Mouse (Mus musculus) cerebellum, postnatal 4 days (tissue): ENCODE results near the gene Dcaf4.

Source experiments
- DNase-seq, 2 experiments: peaks; one replicate each; pipeline ENCODE4 v3.0.0; 2022; ENCODE audit warnings: low spot score in 2 of 2, mixed read lengths in 1 of 2

The Dcaf4 gene

DNA sequence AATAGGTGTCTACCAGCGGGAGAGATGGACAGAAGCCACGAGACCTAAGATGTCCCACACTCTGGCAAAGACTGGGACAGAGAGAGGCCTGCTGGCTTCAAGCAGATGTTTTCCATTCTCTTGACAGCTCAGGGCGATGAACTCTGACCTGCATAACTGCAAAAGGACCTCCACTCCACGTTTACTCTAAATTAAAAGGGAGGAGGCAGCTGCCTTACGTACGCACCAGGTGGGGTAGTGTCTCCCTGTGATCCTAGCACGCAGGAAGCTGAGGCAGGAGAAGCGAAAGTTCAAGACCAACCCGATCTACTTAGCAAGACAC, 24.3 kb upstream of the Dcaf4 start:
- DNase-seq, result no peak

GRCm38 (mm10) chr12:83496336-83496735, 23.9 kb upstream of the Dcaf4 start:
- no peak for DNase-seq

- DNase-seq, result no peak
Measured at GRCm38 (mm10) chr12:83496736-83497135, 23.5 kb upstream of the Dcaf4 start.

DNA sequence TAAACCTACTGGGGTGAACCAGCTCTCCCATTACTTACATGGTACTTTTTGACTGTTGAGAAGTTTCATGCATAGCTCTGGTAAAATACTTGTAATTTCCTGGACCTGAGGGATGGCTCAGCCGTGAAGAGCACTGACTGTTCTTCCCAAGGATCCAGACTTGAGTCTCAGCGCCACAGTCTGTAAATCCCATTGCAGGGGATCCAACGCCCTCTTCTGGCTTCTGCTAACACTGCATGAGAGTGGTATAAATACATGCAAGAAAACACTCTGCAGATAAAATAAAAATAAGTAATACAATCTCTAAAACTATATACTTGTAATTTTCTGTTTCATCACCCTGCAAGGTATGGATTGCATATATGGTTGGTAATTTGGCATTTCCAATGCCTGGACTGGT, 22.3 kb upstream of the Dcaf4 start:
- no peak for DNase-seq

DNA sequence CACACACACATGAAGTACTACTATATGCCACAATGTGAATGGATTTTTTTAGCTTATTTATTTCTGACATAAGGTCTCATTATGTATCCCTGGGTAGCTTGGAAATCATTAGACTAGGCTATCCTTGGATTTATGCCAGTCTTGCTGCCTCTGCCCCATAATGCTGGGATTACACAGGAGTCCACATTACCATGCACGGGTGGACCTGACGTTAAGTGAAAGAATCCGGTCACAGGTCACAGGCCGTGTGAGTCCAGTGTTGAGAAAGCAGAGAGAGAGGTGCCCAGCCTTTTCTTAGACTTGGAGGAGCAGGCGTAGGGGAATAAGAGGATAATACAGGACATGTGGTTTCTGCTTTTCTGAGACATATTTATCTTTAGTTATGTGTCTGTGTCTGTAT, 21.0 kb upstream of the Dcaf4 start:
- DNase-seq, result no peak

DNA sequence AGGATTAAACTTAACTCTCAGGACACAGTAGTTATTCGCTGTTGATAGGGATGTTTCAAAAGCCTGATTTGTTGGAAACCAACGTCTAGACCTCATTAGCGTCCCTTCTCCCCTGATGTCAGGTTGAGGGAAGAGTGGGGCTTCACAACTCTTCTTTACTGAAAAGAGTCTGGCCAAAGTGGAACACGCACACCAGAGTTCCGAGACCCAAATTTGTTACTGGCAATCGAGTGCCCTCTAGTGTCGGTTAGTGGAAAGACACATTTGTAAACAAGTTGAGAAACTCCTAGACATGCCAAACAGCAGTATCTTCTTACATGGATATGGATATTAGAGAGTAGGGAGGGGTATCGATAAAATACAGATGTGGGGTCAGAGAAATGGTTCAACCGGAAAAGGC, 18.1 kb upstream of the Dcaf4 start:
- peak in 1 of 2 experiments; percentile 68 for DNase-seq

DNA sequence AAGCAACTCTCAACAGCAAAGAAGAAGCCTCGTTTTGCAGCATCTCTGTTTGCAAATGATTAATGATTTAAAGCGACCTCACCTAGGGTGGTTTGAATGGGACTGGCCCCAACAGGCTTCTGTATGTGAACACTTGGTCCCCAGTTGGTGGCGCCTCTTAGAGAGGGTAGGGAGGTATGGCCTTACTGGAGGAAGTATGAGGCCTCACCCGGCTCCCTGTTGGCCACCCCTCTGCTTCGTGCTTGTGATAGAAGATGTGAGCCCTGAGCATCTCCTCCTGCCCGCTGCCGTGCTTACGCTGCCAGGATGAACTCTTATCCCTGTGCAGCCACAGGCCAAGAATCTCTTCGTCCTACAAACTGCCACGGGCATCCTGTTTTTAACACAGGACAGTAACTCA, 13.7 kb upstream of the Dcaf4 start:
- no peak for DNase-seq

DNA sequence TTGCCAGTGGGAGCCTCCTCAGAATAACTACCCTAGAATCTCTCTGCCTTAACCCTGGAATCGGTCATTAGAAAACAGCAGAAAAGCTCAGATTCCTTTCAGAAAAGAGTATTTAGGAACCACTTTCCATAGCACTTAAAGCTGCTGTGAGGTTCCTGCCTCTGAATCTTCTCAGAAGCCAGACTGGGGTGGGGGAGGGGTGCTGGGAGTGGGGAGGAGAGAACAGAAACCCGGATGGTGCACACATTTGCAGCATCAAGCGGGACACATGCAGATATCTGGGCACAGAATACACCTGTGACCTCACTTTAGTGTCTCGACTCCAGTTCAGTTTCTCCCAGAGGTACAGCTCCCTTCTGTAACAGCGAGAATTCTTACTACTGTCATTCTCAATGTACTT, 9.7 kb upstream of the Dcaf4 start:
- DNase-seq, result no peak

- no peak for DNase-seq
Measured at GRCm38 (mm10) chr12:83512783-83513182, 7.5 kb upstream of the Dcaf4 start.

- no peak for DNase-seq
Measured at GRCm38 (mm10) chr12:83513185-83513584, 7.1 kb upstream of the Dcaf4 start.

DNA sequence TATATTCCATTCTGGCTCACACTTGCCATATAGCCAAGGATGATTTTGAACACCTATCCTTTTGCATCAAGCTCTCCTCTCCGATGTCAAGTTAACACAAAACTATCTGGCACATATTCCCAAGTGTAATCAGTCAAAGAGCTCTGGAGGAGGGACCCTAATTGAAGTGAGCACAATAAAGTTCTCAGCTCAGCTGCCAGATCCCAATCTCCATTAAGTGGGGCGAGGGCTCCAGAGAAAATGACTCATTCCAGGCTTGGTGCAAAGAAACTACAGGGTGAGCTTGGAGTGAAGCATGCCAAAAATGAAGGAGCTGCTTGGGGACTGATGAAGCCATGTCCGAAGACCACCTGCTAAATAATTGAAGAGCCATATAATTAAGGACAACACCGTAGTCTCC, 6.0 kb upstream of the Dcaf4 start:
- DNase-seq, result no peak

DNA sequence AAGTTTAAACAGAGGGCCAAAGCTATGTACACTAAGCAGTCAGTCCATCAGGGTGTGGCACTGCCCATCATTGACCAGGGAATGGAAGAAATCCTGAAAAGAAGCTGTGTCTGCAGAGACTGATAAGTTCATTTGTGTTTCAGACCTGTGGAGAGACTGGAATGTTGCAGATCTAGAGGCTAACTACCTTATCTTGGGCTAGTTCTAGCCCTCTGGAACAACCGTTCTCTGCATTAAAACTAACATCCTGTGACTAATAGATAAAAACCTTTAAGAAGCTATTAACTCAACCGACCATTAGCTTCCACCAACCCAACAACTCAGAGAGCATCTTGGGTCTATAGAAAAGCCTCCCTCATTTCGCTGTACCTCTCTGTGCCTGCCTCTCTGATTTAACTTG, 2.7 kb upstream of the Dcaf4 start:
- no peak for DNase-seq

GRCm38 (mm10) chr12:83521083-83521482, 817 bp downstream of the Dcaf4 start:
- no peak for DNase-seq

DNA sequence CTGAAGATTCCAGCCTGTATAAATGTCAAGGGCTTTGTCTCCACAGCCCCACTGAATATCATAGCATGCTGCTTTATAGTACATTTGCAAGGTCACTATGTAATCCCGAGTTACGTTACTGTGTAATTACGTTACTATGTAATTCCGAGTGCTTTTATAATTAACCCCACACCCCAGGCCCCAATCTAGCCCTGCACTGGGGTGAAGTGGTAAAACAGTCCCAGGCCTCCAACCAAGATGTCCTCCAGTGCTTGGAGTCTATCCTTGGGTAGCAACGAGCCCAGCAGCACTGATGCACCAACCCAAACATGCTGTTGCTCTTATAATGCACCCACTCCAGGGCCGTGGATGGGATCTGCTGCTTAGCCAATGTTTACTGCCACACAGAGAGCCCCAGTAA, 2.8 kb downstream of the Dcaf4 start:
- no peak for DNase-seq

DNA sequence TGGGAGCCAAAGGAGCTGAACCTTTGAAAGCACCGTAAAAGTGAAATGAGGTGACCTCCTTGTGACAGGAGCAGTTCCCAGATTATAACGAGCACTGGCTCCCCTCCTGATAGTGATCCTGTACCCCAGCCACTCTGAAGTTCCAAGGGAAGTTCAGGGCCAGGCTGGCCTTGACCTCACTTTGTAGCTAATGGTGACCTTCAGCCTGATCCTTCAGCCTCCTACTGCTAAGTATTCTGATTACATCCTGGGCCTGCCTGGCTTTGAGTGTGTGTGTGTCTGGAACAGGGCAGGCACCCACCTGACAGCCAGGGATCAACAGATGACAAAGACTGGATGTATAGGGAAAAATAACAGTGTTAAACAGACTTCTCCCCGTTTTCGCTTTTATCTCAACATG, 3.6 kb downstream of the Dcaf4 start:
- no peak for DNase-seq

GRCm38 (mm10) chr12:83524329-83524728, 4.1 kb downstream of the Dcaf4 start:
- DNase-seq, result no peak

GRCm38 (mm10) chr12:83525822-83526544, 5.7 kb downstream of the Dcaf4 start:
- no peak for DNase-seq

DNA sequence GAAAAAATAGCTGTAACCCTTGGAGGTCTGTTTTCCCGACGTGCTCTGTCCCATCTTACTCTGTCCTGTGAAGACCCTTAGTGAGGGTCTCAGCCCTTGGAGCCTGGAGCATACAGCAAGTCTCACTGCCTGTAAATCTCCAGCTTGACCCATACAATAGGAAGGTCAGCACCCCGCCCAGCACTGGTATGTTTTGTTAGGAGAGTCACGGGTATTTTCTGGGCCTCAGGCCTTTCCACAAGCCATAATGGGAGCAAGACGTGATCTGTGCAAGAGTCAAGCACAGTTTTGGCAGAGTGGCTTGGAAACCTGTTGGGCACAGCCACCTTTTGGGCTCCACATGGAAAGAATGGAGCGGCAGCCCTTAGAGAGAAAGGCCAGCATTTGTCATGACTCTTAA, 7.5 kb downstream of the Dcaf4 start:
- no peak for DNase-seq

DNA sequence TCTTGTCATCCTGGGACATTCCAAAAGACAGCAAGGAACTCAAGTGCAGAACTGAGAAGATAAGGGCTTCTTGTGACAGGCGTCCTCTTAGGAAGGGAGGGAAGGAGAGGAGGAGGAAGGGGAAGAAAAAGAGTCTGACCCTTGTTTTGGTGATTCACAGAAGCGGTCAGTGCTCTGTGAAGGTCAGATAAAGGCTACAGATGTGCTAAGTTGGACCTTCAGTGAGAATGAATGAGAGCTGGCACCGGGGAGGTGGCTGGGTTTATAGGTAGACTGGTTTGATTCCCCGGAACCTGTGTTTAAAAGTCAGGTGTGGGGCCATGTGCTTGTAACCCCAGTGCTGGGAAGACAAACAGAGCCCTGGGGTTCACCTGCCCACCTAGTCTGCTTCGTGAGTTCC, 8.4 kb downstream of the Dcaf4 start:
- no peak for DNase-seq

- no peak for DNase-seq
Measured at GRCm38 (mm10) chr12:83531992-83532391, 11.7 kb downstream of the Dcaf4 start.

DNA sequence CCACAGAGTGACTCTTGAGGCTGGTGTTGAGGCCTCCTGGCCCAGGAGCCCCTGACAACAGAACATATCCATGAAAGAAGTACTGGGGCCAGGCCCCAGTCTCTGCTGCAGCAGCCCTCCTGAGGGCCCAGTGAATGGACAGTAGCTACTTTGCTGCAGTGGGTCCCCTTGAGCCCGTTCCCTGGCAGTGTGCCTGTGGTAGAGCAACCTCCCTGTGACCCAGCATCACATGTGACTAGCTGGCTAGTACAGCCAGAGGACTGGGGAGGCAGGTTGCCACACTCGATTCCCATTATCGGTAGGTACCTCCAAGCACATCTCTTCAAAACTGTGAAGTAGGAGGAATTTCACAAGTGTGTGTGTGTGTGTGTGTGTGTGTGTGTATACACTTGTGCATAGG, 12.7 kb downstream of the Dcaf4 start:
- no peak for DNase-seq

- DNase-seq, result no peak
Measured at GRCm38 (mm10) chr12:83534190-83534589, 13.9 kb downstream of the Dcaf4 start.

DNA sequence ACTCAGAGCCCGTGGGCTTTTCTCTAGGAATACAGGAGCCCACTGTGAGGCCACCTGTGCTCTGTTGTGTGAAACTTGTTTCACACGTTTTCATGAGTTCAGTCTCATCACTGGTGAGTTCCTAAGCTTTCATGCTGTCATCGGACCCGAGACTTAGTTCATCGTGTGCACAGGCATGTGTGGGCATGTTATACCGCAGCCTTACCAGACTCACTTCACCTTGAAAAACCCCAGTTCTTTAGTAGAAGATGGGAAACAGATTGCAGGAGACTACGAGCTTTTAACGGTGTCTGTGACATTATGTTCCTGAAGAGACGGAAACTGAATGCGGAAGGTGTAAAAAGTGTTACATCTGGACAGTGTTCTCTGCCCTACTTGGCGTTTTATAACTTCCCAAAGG, 15.2 kb downstream of the Dcaf4 start:
- no peak for DNase-seq

DNA sequence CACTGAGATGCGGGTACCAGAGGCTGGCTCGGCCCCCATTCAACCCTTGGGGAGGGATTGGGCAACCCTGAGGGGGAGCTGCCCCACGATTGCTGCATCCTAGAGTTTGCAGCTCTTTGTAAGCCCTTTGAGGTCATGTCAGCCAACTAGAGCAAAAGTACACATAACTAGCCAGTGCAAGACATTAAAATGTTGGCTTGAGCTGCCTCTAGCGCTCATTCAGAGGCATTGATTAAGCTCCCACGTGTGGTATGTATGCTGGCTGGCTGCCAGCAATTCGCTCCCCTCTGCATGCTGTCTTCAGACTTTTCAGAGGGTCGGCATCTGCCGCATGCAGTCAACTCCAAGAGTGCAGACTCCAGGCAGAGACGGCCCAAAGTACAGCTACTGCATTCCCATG, 15.8 kb downstream of the Dcaf4 start:
- DNase-seq, result peak in 1 of 2 experiments; percentile 49
